10 mouse cellular contexts compared by ENCODE assay signal in the genomic region with DNA sequence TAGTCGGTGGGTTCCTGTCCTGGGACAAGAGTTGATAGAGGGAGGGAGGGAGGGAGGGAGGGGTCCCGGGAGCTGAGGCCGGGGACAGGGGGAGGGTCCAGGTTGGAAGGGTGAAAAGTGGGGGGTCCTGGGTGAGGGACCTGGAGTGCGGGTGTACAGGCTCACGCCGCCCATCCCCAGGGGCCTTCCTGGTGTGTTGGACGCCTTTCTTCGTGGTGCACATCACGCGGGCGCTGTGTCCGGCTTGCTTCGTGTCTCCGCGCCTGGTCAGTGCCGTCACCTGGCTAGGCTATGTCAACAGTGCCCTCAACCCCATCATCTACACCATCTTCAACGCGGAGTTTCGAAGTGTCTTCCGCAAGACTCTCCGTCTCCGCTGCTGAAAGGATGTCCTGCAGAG. TPM values are rescaled to one million over a fixed set of nuclear protein-coding genes. Genes with fewer than 3 reads are reported as not detected.
A peak's percentile ranks its signal among the peaks of the same experiment; 100 is the strongest.
DNase-seq lines count a peak whose midpoint lies in the region; ATAC-seq and TF ChIP-seq lines count a peak whose summit lies in the region.
"Had no signal": no experiment of that assay in that cellular context is flagged by ENCODE, and none has a peak within 500 bp of the region (broad histone marks: within the 10 kb centered on the region; RNA-seq: fewer than 3 reads in every experiment).

No protein-coding gene starts in this region.

- TF ChIP-seq POLR2A in ES-Bruce4 (IDR thresholded peaks at IDR 0.05; ENCODE audit: insufficient read depth, low read length), result no peak

- WGBS in heart, embryonic 10.5 days, result 5% methylated on average over 22 of the region's 22 CpGs
- WGBS in hindbrain, embryonic 11.5 days, result 8% methylated on average over 22 of the region's 22 CpGs

- DNase-seq in heart, embryonic 10.5 days (ENCODE audit: low spot score), result no peak
- no peak for DNase-seq in heart, postnatal 4 days
- DNase-seq in hindbrain, embryonic 11.5 days (ENCODE audit: low spot score), result peak; percentile 37
- DNase-seq in frontal cortex, postnatal 25 days (ENCODE audit: low spot score in 2 of 2), result no peak
- DNase-seq in left cerebral cortex, adult 9 months (ENCODE audit: low spot score in 2 of 2), result no peak
- DNase-seq in c-Kit-positive CD71-positive TER-119-positive erythroid progenitor cells, embryonic 14.5 days (ENCODE audit: low spot score), result no peak

- no peaks in the 10 kb centered on the region for H3K9me3 ChIP-seq in heart, embryonic 10.5 days
- H3K9me3 ChIP-seq in ES-Bruce4 (replicated peaks; ENCODE audit: control insufficient read depth, insufficient read depth, low read length, poor library complexity, severe bottlenecking), result no peaks in the 10 kb centered on the region
- no peaks in the 10 kb centered on the region for H3K9me3 ChIP-seq in hindbrain, embryonic 11.5 days (ENCODE audit: control insufficient read depth, low read length)

- peak overlapping the region; percentile 58 for H3K4me3 ChIP-seq in heart, embryonic 10.5 days
- H3K4me3 ChIP-seq in ES-Bruce4 (ENCODE audit: low read depth, low read length), result peak overlapping the region; percentile 39
- peak overlapping the region; percentile 35 for H3K4me3 ChIP-seq in hindbrain, embryonic 11.5 days (ENCODE audit: low read depth, low read length)

- H3K4me2 ChIP-seq in hindbrain, embryonic 11.5 days (replicated peaks; ENCODE audit: low read depth, low read length), result peak overlapping the region; percentile 65

- peak; percentile 15; the same call in 1 of the 2 replicates for ATAC-seq in hindbrain, embryonic 11.5 days (ENCODE audit: low FRiP score)
- peak; percentile 30 for ATAC-seq in megakaryocyte, adult 5-6 weeks (ENCODE audit: poor library complexity, severe bottlenecking)

- peaks cover 69% of the 10 kb centered on the region for H3K27me3 ChIP-seq in heart, embryonic 10.5 days (ENCODE audit: insufficient read depth, poor library complexity, severe bottlenecking)
- peaks cover 15% of the 10 kb centered on the region for H3K27me3 ChIP-seq in ES-Bruce4 (ENCODE audit: control insufficient read depth, insufficient read depth, low read length, poor library complexity, severe bottlenecking)
- H3K27me3 ChIP-seq in hindbrain, embryonic 11.5 days (ENCODE audit: control insufficient read depth, insufficient read depth, low read length), result peaks cover 58% of the 10 kb centered on the region

- H3K36me3 ChIP-seq in heart, embryonic 10.5 days, result peaks cover 20% of the 10 kb centered on the region
- H3K36me3 ChIP-seq in ES-Bruce4 (ENCODE audit: control insufficient read depth, insufficient read depth, low read length, poor library complexity, severe bottlenecking), result no peaks in the 10 kb centered on the region
- 0 out of 2 replicates have a peak, but pooled peaks cover 3% of the 10 kb centered on the region for H3K36me3 ChIP-seq in hindbrain, embryonic 11.5 days (ENCODE audit: control insufficient read depth, insufficient read depth, low read length)

- no peak for TF ChIP-seq EP300 in ES-Bruce4 (IDR thresholded peaks at IDR 0.05; ENCODE audit: insufficient read depth, low read depth, low read length)

- no peak for TF ChIP-seq CTCF in ES-Bruce4 (IDR thresholded peaks at IDR 0.05; ENCODE audit: low read depth, low read length)

- peak overlapping the region; percentile 34; the same call in 1 of the 2 replicates for H3K9ac ChIP-seq in ES-Bruce4 (ENCODE audit: low read depth, poor library complexity, severe bottlenecking)
- no peak overlapping the region for H3K9ac ChIP-seq in hindbrain, embryonic 11.5 days (ENCODE audit: low read depth, low read length)

- H3K27ac ChIP-seq in heart, embryonic 10.5 days, result no peak overlapping the region
- no peak overlapping the region for H3K27ac ChIP-seq in ES-Bruce4 (ENCODE audit: insufficient read depth, low read length)
- no peak overlapping the region for H3K27ac ChIP-seq in hindbrain, embryonic 11.5 days (ENCODE audit: low read depth, low read length)
- H3K27ac ChIP-seq: macrophage had no signal

- H3K4me1 ChIP-seq in heart, embryonic 10.5 days, result peaks cover 36% of the 10 kb centered on the region
- peaks cover 2% of the 10 kb centered on the region for H3K4me1 ChIP-seq in ES-Bruce4 (ENCODE audit: control insufficient read depth, insufficient read depth, low read length)
- H3K4me1 ChIP-seq in hindbrain, embryonic 11.5 days (replicated peaks; ENCODE audit: control insufficient read depth, insufficient read depth, low read length), result peaks cover 7% of the 10 kb centered on the region

RNA-seq across cellular contexts. Expression of a gene that starts 2.7 kb away (rescaled TPM):
- polyA plus RNA-seq in heart, embryonic 10.5 days (2016; fragmentation: Nextera tagmentation; extraction: Ambion mirVana), result 0.13 TPM in 1 of 2 replicates, not detected in the other
- total RNA-seq in heart, postnatal 4 days (2021), result not detected
- 0.21 and 0.65 TPM in 2 replicates for polyA plus RNA-seq in ES-Bruce4 (2011; ENCODE audit: insufficient read depth, insufficient read length, low read depth, missing spikeins)
- 0.25 and 0.33 TPM in 2 replicates for polyA plus RNA-seq in hindbrain, embryonic 11.5 days (2014; fragmentation: Nextera tagmentation; extraction: Ambion mirVana)
- not detected in 2 replicates for total RNA-seq in megakaryocyte, adult 5-6 weeks (2015)
- not detected in 2 replicates for total RNA-seq in megakaryocyte, adult 5-6 weeks (2017)
- polyA plus RNA-seq: macrophage had no signal

RNA-seq across cellular contexts. Expression of a gene that starts 15.5 kb away (rescaled TPM):
- 1.7 and 5.0 TPM in 2 replicates for polyA plus RNA-seq in heart, embryonic 10.5 days (2016; fragmentation: Nextera tagmentation; extraction: Ambion mirVana)
- total RNA-seq in heart, postnatal 4 days (2021), result not detected
- polyA plus RNA-seq in ES-Bruce4 (2011; ENCODE audit: insufficient read depth, insufficient read length, low read depth, missing spikeins), result 7.4 and 8.5 TPM in 2 replicates
- polyA plus RNA-seq in hindbrain, embryonic 11.5 days (2014; fragmentation: Nextera tagmentation; extraction: Ambion mirVana), result 4.8 and 5.1 TPM in 2 replicates
- not detected in 2 replicates for total RNA-seq in megakaryocyte, adult 5-6 weeks (2015)
- not detected in 2 replicates for total RNA-seq in megakaryocyte, adult 5-6 weeks (2017)
- total RNA-seq: adrenal gland, adult 2 months had no signal
- polyA plus RNA-seq: macrophage had no signal

RNA-seq across cellular contexts. Expression of a gene that starts 17.9 kb away (rescaled TPM):
- not detected in 2 replicates for polyA plus RNA-seq in heart, embryonic 10.5 days (2016; fragmentation: Nextera tagmentation; extraction: Ambion mirVana)
- total RNA-seq in heart, postnatal 4 days (2021), result not detected
- not detected in 2 replicates for polyA plus RNA-seq in ES-Bruce4 (2011; ENCODE audit: insufficient read depth, insufficient read length, low read depth, missing spikeins)
- polyA plus RNA-seq in hindbrain, embryonic 11.5 days (2014; fragmentation: Nextera tagmentation; extraction: Ambion mirVana), result not detected in 2 replicates
- not detected in 2 replicates for total RNA-seq in megakaryocyte, adult 5-6 weeks (2015)
- not detected in 2 replicates for total RNA-seq in megakaryocyte, adult 5-6 weeks (2017)
- polyA plus RNA-seq: macrophage had no signal

RNA-seq across cellular contexts. Expression of a gene that starts 28.2 kb away (rescaled TPM):
- 0.39 and 0.60 TPM in 2 replicates for polyA plus RNA-seq in heart, embryonic 10.5 days (2016; fragmentation: Nextera tagmentation; extraction: Ambion mirVana)
- total RNA-seq in heart, postnatal 4 days (2021), result 1 to 10 TPM; 1.3 to 1.4 TPM
- 0.57 TPM in 1 of 2 replicates, not detected in the other for polyA plus RNA-seq in ES-Bruce4 (2011; ENCODE audit: insufficient read depth, insufficient read length, low read depth, missing spikeins)
- 0.77 and 1.1 TPM in 2 replicates for polyA plus RNA-seq in hindbrain, embryonic 11.5 days (2014; fragmentation: Nextera tagmentation; extraction: Ambion mirVana)
- total RNA-seq in megakaryocyte, adult 5-6 weeks (2015), result 42.6 and 50.5 TPM in 2 replicates
- 60.6 and 65.6 TPM in 2 replicates for total RNA-seq in megakaryocyte, adult 5-6 weeks (2017)

RNA-seq across cellular contexts. Expression of a gene that starts 33.0 kb away (rescaled TPM):
- polyA plus RNA-seq in heart, embryonic 10.5 days (2016; fragmentation: Nextera tagmentation; extraction: Ambion mirVana), result 35.6 and 39.4 TPM in 2 replicates
- total RNA-seq in heart, postnatal 4 days (2021), result 10 to 100 TPM; 27.8 to 30.6 TPM
- polyA plus RNA-seq in ES-Bruce4 (2011; ENCODE audit: insufficient read depth, insufficient read length, low read depth, missing spikeins), result 79.2 and 79.4 TPM in 2 replicates
- 70.0 and 75.9 TPM in 2 replicates for polyA plus RNA-seq in hindbrain, embryonic 11.5 days (2014; fragmentation: Nextera tagmentation; extraction: Ambion mirVana)
- 36.1 and 36.5 TPM in 2 replicates for total RNA-seq in megakaryocyte, adult 5-6 weeks (2015)
- total RNA-seq in megakaryocyte, adult 5-6 weeks (2017), result 11.4 and 14.6 TPM in 2 replicates
